Mouse (Mus musculus) spleen, adult 12 weeks (tissue): ENCODE data around the gene Eif4g3.
"Not testable (repeated sequence)": the region's sequence is repeated elsewhere in the genome, so short reads cannot be mapped to it uniquely, and the experiment has no call there.

ENCODE experiments used
- DNase-seq: peaks from one replicate; pipeline ENCODE4 v3.0.0; 2022; ENCODE audit warnings: low spot score

Eif4g3 gene

GRCm38 (mm10) chr4:138023403-138024100, 30.7 kb downstream of the Eif4g3 start:
- no peak for DNase-seq

DNA sequence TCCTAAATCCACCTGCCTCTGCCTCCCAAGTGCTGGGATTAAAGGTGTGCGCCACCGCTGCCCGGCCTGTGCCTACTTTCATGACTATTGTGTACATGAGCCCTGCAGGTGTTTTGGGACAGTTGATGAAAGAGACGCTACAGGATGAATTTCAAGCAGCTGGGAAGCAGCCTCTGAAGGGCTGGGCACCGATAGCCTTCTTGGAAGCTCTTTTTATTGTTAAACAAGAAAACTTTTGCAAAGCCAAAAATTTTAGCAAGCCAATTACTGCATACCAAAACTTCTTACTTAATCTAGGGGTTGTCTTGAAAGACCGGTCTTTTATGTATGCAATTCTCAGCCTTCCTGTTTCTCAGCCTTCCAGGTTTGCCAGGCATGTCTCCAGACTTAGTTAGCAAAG, 36.3 kb downstream of the Eif4g3 start:
- DNase-seq = no peak

DNA sequence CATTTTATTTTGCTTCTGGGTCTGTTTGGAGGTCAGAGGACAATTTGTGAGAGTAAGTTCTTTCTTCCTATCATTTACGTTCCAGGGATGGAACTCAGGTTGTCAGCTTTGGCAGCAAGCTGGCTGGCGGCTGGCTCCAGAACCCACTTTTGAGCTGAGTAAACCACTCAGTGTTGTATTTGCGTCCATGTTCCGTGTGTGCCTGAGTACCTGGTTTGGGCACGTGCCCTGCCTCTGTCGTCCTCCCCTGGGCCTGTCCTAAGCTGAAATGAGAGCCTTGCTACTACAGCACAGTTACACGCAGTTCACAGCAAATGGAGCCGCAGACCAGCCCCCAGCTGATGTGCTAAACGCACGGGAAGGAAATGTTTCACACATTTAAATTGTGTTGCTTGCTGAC, 39.0 kb downstream of the Eif4g3 start:
- no peak for DNase-seq

- DNase-seq = no peak
These were observed 41.0 kb downstream of the Eif4g3 start for GRCm38 (mm10) chr4:138033871-138034270.

GRCm38 (mm10) chr4:138035435-138036120, 42.8 kb downstream of the Eif4g3 start:
- no peak for DNase-seq

DNA sequence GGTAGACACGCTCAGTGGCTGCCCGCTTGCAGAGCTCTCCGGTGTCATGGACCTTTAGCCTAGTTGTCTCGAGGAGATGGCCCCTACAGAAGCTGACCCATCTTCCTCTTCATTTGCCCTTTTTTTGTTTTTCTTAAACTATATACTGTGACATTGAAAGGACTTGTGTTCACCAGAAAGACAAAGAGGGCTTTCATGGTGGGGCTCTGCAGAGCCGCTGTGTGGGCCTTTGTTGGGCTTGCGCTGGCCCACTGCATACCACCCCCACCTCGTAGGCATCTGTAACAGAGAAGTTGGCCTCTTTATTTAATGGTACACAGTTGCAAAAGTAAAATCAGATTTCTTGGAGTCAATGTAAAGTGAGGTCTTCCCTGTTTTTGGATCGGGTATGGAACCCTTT, 44.3 kb downstream of the Eif4g3 start:
- DNase-seq = no peak

- no peak for DNase-seq
These were observed 45.1 kb downstream of the Eif4g3 start for GRCm38 (mm10) chr4:138037896-138038295.

DNA sequence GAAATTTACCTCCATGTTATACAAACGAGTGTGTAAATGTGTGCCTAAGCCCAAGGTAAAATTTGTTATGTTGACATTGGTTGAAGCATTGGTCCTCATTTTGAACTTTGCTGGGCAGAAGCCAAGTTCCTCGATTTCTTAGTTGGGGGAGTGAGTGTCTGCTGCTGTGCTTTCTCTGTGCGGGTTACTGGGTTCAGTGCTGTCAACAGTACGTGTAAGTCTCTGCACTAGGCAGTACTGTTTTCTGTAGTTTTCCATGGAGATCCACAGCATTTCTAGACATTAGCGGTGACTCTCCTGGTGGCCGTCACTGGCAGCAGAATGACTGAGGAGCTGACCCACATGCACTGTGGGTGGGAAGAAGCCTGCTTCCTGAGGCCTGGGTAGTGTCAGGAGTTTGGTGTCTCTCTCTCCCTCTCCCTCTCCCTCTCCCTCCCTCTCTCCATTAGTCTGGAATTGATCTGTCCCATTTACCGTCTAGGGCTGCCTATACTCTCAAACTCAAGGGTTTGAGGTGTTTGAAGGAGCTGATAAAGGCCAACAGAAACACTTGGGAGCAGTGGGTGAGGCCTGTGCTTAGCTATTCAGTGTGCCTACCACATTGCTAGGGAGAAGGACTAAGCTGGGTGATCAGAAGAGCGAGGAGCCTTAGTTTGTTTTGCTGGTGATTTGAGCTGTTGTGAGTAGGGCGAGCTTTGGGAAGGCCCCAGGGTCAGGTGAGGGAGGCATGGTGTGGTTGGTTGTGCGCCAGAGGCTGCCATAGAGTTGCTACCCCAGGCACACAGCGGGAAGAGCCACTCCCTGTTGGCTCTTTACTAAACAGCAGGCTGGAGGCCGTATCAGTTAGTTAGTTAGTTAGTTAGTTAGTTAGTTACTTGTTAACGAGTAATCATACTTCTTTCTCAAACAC, 45.8 kb downstream of the Eif4g3 start:
- no peak for DNase-seq

DNA sequence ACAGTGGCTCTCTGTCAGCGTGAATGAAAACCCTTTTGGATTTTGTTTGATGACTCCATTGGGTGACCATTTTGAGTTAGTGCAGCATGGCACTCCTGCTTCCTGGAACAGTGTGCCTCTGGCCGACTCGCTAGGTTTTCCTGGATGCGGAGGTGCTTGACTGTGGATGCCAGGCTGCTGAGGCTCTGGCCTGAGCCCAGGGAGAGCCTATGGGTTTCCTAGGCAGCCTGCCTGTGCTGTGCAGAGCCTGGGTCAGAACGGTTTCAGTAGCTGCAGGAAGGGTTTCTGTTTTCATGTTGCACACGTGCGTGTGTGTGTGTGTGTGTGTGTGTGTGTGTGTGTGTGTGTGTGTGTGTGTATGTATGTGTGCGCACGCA, 46.4 kb downstream of the Eif4g3 start:
- no peak for DNase-seq

DNA sequence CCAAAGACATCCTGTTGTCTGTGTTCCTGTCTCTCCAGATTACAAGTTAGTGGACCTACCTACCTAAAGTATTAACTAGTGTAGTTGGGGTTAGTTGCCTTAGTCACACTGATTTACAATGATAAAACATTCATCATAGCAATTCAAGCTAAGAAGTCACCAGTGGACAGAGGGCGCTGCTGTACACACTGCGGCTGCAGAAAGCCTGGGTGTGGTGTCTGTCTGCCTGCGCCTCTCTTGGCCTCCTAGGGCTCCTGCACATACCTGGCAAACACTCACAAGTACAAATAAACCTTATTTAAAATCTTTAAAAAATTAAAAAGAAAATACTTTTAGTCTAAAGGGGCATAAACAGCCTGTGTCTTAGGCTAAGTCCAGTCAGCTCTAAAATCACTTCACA, 47.8 kb downstream of the Eif4g3 start:
- no peak for DNase-seq

- DNase-seq = no peak
These were observed 48.9 kb downstream of the Eif4g3 start for GRCm38 (mm10) chr4:138041566-138042256.

DNA sequence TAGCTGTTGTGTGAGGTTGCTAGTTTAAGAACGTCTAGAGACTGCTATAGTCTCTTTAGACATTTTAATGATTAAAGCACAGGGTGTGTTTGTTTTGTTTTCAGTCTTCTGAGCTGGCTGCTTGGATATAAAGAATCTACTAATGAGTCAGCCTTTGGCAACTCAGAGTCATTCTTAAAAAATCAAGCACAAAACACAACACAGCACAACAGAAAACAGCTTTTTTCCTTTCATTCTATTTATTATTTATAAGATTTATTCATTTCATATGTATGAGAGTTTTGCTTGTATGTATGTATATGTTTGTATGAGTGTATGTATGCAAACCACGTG, 49.4 kb downstream of the Eif4g3 start:
- no peak for DNase-seq

- DNase-seq = no peak
These were observed 49.8 kb downstream of the Eif4g3 start for GRCm38 (mm10) chr4:138042625-138043024.

DNA sequence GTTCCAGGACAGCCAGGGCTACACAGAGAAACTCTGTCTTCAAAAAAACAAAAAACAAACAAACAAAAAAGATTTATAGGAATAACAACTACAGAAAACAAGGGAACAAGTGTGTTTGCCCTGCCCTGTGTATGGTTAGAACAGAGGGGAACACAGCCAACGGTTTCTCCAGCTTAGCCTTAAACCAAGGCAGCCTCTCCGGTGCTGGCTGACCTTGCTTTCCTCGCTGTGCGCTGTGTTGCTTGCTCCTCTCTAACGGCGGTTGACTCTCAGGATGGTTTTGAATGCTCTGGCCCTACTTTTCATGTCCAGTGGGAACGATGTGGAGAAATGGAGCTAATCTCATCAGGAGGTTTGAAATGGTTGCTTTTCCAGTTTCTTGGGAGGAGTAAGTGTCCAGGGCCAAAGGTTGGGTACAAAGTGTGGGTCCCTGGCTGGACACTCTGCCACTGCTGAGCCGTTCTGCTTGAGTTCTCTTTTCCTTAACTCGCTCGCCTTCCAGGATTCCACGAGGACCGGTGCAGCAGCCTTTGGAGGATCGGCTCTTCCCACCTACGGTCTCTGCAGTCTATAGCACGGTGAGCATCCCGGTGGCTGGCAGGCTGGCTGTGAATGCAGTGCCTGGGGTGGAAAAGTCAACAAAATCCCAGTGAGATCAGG, 52.1 kb downstream of the Eif4g3 start:
- no peak for DNase-seq

DNA sequence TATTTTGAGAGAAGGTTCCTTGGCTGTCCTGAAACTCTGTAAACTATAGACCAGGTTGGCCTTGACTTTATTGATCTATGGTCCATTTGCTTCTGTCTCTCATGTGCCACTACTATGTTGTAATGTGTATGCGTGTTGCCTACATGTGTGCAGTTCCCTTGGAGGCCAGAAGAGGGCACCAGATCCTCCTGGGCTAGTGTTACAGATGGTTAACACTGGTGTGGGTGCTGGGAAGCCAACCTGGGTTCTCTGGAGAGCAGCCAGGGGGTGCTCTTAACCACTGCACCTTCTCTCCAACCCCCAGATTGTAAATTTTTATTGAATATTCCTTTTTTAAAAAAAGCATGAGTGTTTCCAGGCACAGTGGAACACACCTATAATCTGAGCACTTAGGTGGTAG, 53.0 kb downstream of the Eif4g3 start:
- no peak for DNase-seq

DNA sequence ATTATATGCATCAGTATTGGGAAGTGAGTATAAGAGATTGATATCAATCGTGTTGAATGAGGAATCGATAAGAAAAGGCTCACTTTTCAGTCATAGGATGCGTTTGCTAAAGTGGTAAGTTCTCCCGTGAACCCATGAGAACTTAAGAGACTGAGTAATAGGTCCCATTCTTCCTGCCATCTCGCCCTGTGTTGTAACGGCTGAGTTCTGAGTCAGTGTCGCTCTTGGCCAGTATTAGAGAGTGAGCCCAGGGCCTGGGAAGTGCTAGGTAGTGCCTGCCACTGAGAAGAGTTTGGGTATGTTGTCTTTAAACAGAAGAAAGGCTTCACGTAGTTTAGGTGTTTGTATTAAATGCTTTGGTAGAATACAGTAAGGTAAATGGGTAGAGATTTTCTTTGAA, 53.5 kb downstream of the Eif4g3 start:
- no peak for DNase-seq

DNA sequence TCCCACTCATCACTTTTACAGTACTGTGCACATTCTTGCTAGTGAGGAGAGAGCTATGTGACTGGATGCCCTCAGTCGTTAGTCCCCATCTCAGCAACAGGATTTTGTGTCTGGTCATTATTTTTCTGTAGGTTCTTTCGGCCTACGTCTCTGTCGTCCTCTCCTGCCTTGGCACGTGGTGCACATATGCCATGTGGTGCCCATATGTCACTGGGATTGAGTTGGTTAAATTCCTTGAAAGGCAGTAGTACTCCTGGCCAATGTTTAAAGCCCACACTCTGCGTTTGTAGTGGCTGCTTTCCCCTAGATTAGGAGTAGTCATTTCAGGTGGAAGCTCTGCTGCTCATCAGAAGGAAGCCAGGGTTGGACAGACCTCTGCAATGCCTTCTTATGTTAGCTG, 56.7 kb downstream of the Eif4g3 start:
- DNase-seq = no peak

DNA sequence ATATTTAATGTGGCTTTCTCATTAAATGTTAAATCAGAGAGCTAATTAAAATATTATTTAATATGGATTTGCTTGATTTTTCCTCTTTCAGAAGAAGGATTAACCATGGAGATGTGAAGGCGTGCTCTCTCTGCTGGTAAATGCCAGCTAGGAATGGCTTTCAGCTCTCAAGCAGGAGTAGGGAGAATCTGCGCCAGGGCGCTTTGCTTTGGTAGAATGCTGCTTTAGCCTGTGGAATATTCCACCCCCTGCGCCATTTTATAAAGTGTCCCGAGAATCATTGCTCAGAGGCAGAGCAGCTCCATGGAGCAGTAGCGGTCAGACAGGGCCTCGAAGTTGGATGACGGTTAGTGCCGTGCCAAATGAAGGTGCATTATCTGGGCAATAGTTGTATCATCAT, 58.7 kb downstream of the Eif4g3 start:
- no peak for DNase-seq

DNA sequence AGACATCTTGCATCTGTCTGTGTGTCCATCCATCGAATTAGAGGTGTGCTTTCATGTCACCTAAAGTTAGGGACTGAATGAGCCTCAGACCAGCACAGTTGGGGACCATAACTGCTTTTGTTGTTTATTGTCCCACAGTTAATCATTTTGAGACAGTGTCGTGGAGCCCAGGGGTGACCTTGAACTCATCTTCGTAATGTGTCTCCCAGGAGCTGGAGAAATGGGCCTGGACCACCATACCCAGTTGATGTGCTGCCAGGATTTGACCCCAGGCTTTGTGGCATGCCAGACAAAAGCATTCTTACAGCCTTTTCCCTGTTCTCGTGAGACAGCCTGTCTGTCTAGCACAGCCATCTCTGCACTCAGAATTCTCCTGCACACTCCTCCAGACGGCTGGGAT, 63.8 kb downstream of the Eif4g3 start:
- no peak for DNase-seq

GRCm38 (mm10) chr4:138057196-138057754, 64.5 kb downstream of the Eif4g3 start:
- DNase-seq = not testable (repeated sequence)

GRCm38 (mm10) chr4:138061161-138061560, 68.3 kb downstream of the Eif4g3 start:
- DNase-seq = no peak
